Mouse (Mus musculus): ENCODE results near the gene Rbbp4.
A peak's percentile ranks its signal among the peaks of the same experiment; 100 is the strongest.

Rbbp4 gene

DNA sequence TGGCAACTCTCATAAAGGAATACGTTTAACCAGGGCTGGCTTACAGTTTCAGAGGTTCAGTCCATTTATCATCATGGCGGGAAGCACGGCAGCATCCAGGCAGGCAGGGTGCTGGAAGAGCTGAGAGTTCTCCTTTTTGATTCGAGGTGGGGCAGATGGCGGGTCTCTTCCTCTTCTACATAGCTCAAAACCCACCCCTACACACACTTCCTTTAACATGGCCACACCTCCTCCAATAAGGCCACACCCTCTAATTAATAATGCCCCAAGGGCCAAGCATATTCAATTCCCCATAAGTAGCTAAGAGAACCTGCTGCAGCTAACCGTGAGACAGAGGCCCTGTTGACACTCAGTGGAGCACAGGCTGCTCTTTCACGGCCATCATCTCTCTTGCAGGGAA, 42.3 kb downstream of the Rbbp4 start:
- DNase-seq (ENCODE audit: low spot score), result no peak

DNA sequence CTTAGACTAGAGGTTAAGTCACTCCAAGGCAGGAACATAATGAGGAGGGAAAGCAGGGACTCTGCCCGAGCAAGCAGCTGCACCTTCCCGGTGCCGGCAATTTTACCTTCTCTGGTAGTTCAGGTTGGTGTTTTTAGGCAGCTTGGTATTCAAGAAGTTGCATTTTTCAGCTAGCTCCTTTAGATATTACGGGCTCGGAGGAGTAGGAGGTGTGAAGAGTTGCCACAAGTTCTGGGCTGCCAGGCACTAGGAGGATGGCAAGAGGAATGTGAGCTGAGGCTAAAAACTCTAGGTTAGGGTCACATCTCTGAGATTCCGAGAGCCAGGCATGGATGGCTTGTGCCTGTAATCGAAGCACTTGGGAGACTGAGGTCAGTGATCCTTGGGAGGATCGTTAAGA, 45.5 kb downstream of the Rbbp4 start:
- no peak for DNase-seq (ENCODE audit: low spot score)

DNA sequence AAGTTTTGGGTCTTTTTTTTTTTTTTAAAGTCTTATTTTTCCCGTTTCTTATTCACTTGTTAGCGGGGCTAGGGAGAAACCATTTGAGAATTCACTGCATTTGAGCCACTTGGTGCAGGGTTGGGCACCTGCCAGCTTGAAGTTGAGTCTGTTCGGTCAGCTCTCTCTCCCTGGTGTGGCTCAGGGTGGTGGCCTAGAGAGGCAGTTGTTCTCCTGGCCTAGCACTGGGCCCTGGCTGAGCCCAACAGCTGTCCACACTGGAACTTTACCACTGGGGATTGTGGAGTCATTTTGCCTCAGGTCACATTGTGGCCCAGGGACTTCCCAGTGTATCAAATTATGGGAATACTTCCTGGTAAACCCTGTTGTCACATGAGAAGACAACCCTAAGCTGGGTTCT, 47.1 kb downstream of the Rbbp4 start:
- DNase-seq (ENCODE audit: low spot score), result no peak

DNA sequence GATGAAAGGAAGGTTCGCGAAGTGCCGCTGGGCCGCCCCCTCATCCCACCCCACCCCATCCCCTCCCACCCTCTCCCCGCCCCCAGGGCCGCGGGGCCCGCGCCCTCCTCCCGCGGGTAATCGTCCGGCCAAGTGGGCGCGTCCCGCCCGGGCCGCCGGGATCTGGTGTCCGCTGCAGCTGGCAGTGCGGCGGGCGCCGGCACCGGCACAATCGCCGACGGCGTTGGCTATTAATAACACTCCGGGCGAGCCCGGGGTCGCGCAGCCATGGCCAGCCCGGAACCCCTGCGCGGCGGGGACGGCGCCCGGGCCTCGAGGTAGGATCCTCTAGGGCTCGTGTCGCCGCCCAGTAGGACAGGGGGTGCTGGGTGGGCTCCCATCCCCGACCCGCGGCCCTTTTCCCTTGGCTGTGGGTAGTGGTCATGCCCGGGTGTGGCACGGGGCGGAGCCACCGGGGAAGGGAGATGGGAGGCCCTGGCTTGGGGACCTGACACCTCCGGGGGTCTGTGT, 47.6 kb downstream of the Rbbp4 start, which contains the start of gene Sync:
Gene Sync (plus strand): TSS at position 146 of the 510 bp plus-strand sequence.
- no peak for DNase-seq (ENCODE audit: low spot score)

DNA sequence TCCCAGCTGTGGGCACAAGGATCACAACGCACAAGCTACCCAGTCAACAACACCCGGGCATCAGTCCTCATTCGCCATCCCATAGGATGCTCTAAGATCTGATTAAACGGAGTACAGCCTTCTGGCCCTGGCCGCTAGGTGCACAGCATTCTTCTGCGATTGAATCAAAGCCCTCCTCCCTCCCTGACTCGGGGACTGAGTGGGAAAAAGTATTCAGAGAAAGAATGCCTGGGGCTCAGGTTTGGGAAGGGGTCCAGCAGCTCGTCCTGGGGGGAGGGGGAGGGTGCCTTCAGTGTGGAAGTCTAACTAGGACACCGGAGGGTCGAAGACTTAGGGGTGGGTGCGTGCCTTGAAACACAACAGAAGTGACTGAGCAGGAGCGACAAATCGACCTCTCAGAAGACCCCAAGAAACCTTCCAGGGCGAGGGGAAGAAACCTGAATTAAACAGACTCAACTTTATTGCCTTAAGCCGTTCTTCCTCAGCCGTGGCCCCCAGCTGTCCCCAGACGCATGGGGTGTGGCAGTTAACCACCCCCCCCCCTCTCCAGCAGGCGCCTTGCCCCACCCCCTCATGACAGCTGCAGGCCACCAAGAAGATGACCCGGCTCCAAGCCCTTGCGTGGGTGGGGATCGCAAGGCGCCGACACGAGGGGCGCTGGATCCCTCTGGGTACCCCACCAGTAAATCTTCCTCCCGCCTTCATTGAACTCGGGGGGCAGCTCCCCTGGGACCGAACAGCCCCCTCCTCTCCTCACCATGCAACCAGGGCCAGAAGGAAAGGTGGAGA, 48.3 kb downstream of the Rbbp4 start:
- no peak for DNase-seq (ENCODE audit: low spot score)

DNA sequence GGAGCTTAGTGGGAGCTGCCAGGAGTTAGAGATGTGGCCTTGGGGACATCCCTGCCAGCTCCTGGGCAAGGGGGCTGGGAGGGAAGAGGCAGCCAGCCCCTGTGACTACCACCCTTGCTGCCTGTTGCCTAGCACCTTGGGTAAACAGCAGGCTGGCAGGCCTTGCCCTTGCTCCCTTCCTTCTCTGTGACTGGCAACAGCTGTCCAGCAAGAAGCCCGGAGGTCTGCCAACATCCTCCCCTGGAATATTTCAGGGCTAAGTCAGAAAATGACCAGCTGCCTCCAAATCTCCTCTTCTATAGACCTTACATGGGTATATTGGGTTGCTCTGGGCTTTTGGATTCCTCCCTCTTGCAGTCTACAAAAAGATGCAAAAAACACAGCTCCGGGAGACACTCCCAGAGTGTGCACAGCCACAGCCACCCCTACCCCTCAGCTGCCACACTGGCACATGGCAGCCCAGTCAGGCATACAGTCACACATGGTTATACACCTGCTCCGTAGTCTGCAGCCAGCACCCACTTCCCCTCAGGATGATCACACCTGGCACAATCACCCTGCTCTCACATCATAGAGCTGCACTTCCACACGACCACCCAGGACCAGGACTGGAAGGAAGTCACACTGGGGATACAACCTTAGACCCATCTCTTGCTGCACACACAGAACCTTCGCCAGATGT, 49.0 kb downstream of the Rbbp4 start:
- DNase-seq (ENCODE audit: low spot score), result no peak

DNA sequence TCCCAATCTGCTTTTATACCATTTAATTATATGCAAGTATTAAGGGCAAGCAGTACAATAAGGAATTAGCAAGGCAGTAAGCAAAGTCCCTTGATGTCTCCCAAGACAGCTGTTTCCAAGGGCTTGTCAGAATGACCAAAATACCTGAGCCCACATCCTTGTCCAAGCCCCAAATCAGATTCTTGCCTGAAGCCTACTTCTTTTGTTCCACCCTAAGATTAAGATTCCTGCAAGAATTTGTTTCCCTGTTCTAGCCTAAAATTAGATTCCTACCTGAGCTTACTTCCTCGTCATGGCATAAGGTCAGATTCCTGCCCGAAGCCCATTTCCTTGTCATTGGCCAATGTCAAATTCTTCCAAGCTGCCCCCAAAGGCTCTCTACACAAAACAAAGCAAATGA, 50.5 kb downstream of the Rbbp4 start:
- DNase-seq (ENCODE audit: low spot score), result no peak

DNA sequence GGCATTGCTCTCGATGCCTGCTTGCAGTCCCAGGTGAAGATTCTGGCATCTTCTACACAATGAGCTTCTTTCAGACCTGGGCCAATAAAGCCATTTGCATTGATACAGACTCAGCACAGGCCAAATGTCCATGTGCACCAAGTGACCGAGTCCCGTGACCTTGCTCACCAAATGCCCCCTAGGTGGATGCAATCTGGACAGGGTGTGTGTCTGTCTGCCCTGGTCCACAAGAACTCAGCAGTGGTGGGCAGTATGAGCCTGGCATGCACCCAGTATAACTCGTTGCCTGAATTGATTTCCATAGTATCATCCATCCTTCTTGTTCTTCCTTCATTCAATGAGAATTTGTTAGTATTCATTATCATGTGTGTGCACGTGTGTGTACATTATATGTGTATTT, 51.9 kb downstream of the Rbbp4 start:
- no peak for DNase-seq (ENCODE audit: low spot score)

DNA sequence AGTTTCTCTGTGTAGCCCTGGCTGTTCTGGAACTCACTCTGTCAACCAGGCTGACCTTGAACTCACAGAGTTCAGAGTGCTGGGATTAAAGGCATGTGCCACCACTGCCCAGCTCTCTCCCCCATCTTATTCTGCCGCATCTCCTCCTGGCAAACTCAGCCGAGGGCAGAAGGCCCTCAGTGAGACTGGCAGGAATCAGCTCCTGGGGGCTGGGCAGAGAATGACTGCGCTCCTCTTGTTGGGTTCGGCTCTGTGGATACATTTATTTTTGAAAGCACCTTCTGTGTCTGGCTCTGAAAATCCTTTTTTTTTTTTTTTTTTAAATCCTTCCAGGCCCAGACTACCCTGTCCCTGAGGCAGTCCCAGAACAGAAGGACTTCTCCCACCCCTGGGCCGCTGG, 52.4 kb downstream of the Rbbp4 start:
- DNase-seq (ENCODE audit: low spot score), result no peak

DNA sequence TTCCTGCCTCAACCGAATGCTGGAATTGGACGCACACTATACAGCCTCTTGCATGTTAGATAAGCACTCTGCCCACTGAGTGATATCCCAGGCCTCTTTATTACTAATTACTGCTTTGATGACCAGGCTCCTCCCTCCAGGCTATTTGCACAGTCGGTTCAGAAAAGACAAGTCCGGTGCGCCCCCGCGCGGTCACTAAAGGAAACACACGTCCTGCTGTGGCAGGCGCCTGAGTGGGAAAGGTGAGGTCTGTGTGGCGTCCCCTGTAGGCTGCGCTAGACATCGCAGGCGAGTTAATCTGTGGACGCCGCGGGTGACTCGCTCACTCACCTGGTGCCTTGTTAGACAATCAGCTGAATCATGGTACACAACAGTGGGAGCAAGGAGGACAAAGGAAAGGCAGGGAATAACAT, 58.7 kb downstream of the Rbbp4 start:
- peak; percentile 97 for DNase-seq (ENCODE audit: low spot score)

DNA sequence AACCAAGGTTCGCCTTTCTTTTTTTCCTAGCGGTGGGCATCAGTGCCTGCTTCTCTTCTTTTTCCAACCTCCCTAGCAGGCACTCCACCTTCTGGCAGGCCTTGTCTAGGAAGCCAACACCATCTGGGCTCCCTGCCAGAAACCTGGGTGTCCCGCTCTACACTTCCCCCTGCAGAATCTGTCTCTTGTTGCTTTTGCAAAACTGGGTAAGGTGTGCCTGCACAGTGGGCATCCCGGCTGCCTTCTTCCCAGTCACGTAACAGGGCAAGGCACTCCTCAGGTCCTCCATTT, 62.5 kb downstream of the Rbbp4 start:
- no peak for DNase-seq (ENCODE audit: low spot score)

DNA sequence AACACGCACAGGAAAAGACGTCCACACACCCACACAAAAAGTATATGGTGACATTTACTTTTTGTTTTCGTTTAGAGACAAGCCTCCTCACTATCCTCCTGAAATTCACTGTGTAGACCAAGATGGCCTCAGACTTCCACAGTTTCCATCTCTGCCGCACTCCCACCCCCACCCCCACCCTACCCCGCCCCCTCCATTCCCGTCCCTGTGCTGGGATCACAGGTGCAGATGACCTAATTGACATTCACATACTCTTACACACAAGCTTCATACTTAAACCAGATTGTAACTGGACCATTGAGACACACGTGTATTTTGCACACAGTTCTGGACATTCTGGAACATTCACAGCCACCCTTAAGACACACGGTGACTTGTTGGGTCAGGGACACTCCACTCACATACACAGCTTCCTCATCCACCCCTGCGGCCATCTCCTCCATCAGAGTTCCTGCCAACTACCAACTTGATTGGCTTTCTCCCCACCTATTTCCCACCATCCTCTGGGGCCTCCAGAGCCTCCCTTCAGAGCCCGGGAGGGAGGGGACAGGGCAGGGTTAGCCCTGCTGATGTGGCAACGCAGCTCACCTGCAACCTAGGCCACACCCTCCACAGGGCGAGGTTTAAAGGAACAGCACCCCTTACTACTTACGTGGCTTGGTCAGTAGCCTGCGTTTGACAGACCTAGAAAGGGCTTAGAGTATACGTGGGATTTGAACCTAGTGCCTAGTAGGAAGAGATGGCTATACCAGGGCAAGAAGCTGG, 63.0 kb downstream of the Rbbp4 start:
- DNase-seq (ENCODE audit: low spot score), result no peak

DNA sequence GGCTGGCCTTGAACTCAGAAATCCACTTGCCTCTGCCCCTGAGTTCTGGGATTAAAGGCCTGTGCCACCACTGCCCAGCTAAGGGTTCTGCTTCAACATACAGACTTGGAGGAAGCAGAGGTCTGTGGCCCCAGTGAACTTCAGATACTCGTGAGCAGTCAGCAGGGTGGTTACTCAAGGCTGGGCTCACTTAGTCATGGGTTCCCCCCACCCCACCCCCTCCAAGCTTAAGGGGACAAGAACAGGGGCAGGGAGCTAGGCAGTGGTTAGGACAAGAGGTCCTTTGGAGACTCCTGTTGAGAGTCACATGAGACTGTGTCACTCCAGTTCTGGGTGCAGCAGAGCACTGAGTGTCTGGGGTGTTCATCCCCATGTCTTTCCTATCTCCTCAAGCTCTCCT, 66.5 kb downstream of the Rbbp4 start:
- DNase-seq (ENCODE audit: low spot score), result no peak

DNA sequence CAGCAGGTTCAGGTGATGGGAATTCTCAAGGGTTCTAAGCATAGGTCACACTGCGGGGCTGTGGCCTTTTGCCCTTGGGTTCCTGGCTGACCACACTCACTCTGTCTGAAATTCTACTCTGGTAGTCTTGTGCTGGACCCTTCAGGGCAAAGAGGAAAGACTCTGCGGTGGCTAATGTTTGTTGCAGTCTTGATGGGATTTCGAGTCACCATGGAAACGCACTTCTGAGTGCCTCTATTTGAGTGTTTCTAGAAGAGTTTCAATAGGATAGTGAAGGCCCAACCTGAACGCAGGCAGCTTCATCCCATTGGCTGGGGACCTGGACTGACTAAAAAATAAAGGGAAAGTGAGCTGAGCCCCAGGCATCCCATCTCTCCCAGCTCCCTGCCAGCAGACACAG, 68.3 kb downstream of the Rbbp4 start:
- DNase-seq (ENCODE audit: low spot score), result no peak

DNA sequence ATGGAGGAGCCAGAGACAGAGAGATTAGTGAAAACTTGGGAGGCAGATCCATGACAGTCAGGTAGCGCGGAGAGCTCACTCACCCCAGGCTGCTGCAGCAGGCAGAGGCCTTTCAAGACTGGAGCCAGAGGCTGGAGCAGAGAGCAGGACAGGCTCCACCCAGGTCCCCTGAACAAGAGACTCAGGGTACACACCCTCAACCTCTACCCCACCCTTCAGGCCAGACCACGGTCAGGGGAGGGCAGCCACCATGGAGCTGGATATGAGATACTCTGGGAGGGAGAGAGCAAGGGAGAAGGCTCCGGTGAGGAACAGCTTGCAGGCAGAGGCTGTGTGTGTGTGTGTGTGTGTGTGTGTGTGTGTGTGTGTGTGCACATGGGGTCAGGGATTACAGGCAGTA, 69.0 kb downstream of the Rbbp4 start:
- no peak for DNase-seq (ENCODE audit: low spot score)

DNA sequence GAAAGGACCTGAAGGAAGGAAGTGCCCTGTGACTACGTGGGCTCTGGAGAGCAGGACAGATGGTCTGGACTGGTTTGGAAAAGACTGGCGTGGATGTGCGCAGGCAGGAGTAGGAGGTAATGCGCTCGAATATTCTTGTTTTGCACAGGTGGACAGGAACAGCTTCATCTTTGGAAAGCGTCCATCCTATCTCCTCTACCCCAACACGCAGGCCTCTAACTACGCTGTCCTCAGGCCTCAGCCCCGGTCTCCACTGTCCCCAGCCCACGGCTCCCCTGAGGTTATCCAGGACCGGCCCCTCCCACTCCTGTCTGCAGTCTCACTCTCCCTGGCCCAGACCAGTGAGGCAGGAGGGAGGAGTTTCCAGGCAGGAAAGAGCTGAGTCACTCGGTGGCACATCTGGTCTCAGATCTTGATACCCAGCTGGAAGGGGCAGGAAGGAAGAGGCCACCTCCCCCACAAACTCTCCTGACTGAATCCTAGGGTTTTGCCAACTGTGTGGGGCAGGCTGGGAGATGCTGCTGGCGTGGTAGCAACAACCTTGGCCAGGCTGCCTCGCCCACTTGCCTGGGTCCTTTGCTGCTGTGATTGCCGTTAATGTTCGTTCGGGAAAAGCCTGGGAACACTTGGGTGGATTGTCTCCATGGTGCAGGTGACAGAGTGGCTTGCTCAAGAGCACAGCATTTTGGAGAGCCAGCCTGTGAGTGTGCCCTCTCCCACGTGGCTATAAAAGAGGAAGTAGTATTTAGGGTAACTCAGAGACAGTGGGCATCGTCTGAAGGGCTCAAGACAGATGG, 71.7 kb downstream of the Rbbp4 start:
- DNase-seq (ENCODE audit: low spot score), result peak; percentile 39

DNA sequence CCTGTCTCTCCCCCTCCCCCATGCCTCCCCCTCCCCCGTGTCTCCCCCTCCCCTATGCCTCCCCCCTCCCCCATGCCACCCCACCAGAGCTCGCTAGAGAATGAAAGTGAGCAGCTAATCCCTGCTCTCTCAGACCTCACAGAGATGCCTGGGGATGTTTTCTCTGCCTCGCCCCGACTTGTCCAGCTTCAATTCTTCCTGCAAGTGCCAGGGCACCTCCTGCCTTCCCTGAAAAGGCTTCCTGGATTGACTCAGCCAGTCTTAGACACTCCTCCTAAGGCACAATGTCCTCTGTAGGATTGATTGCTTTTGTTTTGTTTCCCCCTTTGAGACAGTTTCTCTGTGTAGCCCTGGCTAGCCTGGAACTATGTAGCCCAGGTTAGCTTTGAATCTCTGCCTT, 74.0 kb downstream of the Rbbp4 start, which contains the start of gene C77080:
Gene C77080 (minus strand): TSS at position 209 of the 400 bp plus-strand sequence.
- DNase-seq (ENCODE audit: low spot score), result no peak

DNA sequence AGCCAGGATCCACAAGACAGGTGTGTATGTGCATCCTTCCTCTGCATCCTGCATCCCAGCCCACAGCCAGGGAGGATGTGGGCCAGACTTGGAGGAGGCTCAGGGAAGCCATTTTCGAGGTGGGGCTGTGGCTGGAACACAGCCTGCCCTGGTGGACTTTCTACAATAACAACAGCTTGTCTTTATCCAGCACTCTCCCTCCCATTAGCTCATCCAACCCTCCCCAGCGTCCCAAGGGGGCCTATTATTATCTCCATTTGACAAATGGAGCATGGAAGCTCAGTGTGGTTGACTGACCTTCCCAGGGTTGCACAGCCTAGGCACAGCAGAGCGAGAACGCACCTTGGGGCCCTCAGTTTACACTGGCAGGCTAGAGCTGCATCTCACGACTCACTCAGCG, 74.5 kb downstream of the Rbbp4 start:
- DNase-seq (ENCODE audit: low spot score), result no peak

DNA sequence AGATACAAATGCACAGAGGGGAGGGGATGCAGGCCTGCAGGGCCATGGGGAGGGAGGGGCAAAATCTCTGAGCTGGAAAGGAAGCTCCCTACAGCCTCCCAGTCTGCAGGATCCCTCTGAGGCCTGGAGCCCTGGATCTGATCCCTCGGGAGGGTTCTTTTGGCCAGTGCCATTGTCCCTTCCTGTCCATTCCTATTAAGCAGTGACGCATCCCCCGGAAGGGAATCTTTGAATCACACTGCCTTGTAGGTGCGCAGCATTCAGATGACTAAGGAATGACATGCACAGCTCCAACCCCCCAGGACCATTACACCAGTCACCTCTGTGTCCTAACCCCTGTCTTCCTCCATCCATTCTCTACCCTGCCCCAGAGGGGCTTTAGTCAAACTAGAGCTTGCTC, 76.1 kb downstream of the Rbbp4 start:
- DNase-seq (ENCODE audit: low spot score), result no peak

Measured in layer of hippocampus, adult 11-12 months (tissue).